Mouse (Mus musculus): ENCODE data around the gene Slc9a4. TPM values are rescaled to one million over a fixed set of nuclear protein-coding genes. Genes with fewer than 3 reads are reported as not detected.

Gene Slc9a4
- total RNA-seq, 2 experiments from 2014 or later = 22.5 to 23.3 TPM

GRCm38 (mm10) chr1:40601461-40601860 lies 21.6 kb downstream of the Slc9a4 start:
- TF ChIP-seq CTCF (conservative IDR thresholded peaks at IDR 0.05) = no peak

GRCm38 (mm10) chr1:40613219-40613618 lies 33.3 kb downstream of the Slc9a4 start:
- TF ChIP-seq CTCF (conservative IDR thresholded peaks at IDR 0.05) = no peak
- H3K27ac ChIP-seq = peak overlapping the region; percentile 74
- peak in 1 of 2 experiments; percentile 29 for DNase-seq (ENCODE audit: low spot score in 2 of 2)
- H3K4me3 ChIP-seq = no peak overlapping the region

More at GRCm38 (mm10) chr1:40601461-40601860, 21.6 kb downstream of the Slc9a4 start:
- DNase-seq (ENCODE audit: low spot score in 2 of 2) = no peak
- Histone ChIP-seq H3K27ac (peak overlapping the region; percentile 87), H3K4me3 (no peak overlapping the region)

- DNase-seq (ENCODE audit: low spot score in 2 of 2) = no peak
- peak; percentile 65 for TF ChIP-seq CTCF (conservative IDR thresholded peaks at IDR 0.05)
- no peak overlapping the region for H3K4me3 ChIP-seq
- no peak overlapping the region for H3K27ac ChIP-seq
Measured at GRCm38 (mm10) chr1:40619093-40619492, 39.2 kb downstream of the Slc9a4 start.

GRCm38 (mm10) chr1:40619871-40620270 lies 40.0 kb downstream of the Slc9a4 start:
- no peak for DNase-seq (ENCODE audit: low spot score in 2 of 2)
- no peak overlapping the region for H3K27ac ChIP-seq
- no peak overlapping the region for H3K4me3 ChIP-seq
- no peak for TF ChIP-seq CTCF (conservative IDR thresholded peaks at IDR 0.05)

GRCm38 (mm10) chr1:40624954-40625353 lies 45.1 kb downstream of the Slc9a4 start:
- H3K4me3 ChIP-seq = no peak overlapping the region
- no peak for DNase-seq (ENCODE audit: low spot score in 2 of 2)
- no peak for TF ChIP-seq CTCF (conservative IDR thresholded peaks at IDR 0.05)
- H3K27ac ChIP-seq = no peak overlapping the region

GRCm38 (mm10) chr1:40626954-40627353 lies 47.1 kb downstream of the Slc9a4 start:
- H3K4me3 ChIP-seq = no peak overlapping the region
- H3K27ac ChIP-seq = peak overlapping the region; percentile 82
- DNase-seq (ENCODE audit: low spot score in 2 of 2) = no peak
- no peak for TF ChIP-seq CTCF (conservative IDR thresholded peaks at IDR 0.05)

GRCm38 (mm10) chr1:40628443-40628842 lies 48.6 kb downstream of the Slc9a4 start:
- no peak overlapping the region for H3K4me3 ChIP-seq
- DNase-seq (ENCODE audit: low spot score in 2 of 2) = peak; percentile 61 to 69

GRCm38 (mm10) chr1:40632407-40633062 lies 52.7 kb downstream of the Slc9a4 start:
- H3K4me3 ChIP-seq = no peak overlapping the region
- TF ChIP-seq CTCF (conservative IDR thresholded peaks at IDR 0.05) = no peak
- no peak for DNase-seq (ENCODE audit: low spot score in 2 of 2)
- H3K27ac ChIP-seq = no peak overlapping the region

More at GRCm38 (mm10) chr1:40628443-40628842, 48.6 kb downstream of the Slc9a4 start:
- H3K27ac ChIP-seq = peak overlapping the region; percentile 82
- TF ChIP-seq CTCF (conservative IDR thresholded peaks at IDR 0.05) = no peak

- Histone ChIP-seq H3K4me3 (no peak overlapping the region), H3K27ac (peak overlapping the region; percentile 56)
- no peak for DNase-seq (ENCODE audit: low spot score in 2 of 2)
- no peak for TF ChIP-seq CTCF (conservative IDR thresholded peaks at IDR 0.05)
Measured at GRCm38 (mm10) chr1:40634608-40635007, 54.7 kb downstream of the Slc9a4 start.

- Histone ChIP-seq H3K4me3 (no peak overlapping the region), H3K27ac (no peak overlapping the region)
- DNase-seq (ENCODE audit: low spot score in 2 of 2) = no peak
- no peak for TF ChIP-seq CTCF (conservative IDR thresholded peaks at IDR 0.05)
Measured at GRCm38 (mm10) chr1:40648234-40648633, 68.4 kb downstream of the Slc9a4 start.

GRCm38 (mm10) chr1:40650803-40651497 lies 71.1 kb downstream of the Slc9a4 start:
- no peak for DNase-seq (ENCODE audit: low spot score in 2 of 2)
- Histone ChIP-seq H3K4me3 (no peak overlapping the region), H3K27ac (peak overlapping the region; percentile 59; the same call in 1 of the 2 replicates)
- TF ChIP-seq CTCF (conservative IDR thresholded peaks at IDR 0.05) = no peak

- Histone ChIP-seq H3K4me3 (no peak overlapping the region), H3K27ac (no peak overlapping the region)
- no peak for DNase-seq (ENCODE audit: low spot score in 2 of 2)
- TF ChIP-seq CTCF (conservative IDR thresholded peaks at IDR 0.05) = no peak
Measured at GRCm38 (mm10) chr1:40657035-40657434, 77.2 kb downstream of the Slc9a4 start.

GRCm38 (mm10) chr1:40657978-40658496 lies 78.2 kb downstream of the Slc9a4 start:
- H3K27ac ChIP-seq = no peak overlapping the region
- TF ChIP-seq CTCF (conservative IDR thresholded peaks at IDR 0.05) = peak; percentile 92
- no peak overlapping the region for H3K4me3 ChIP-seq
- peak; percentile 59 to 86 for DNase-seq (ENCODE audit: low spot score in 2 of 2)

Data from layer of hippocampus, adult 2 months (tissue).